Mouse (Mus musculus): ENCODE data around the gene Gm8082.
"Not testable (repeated sequence)": the region's sequence is repeated elsewhere in the genome, so short reads cannot be mapped to it uniquely, and the experiment has no call there.

DNA sequence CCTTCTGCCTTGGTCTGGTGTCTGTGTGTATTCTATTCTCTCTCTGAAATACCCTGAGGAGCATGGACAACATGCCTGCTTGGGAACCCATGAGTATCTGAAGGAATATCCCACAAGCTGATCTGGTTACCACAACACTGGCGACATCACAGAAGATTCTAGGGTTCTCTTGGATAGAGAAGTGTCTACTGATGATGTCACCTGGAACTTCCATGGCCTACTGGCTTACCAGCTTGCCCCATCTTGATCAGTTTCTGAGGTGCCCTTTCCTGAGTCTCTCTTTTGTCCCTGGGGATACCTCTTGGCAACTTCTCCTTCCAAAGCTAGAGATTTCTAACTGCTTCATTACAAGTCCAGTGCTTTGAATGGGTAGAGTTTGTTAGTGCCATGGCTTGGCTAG lies at the start of gene Gm8082:
- TF ChIP-seq CTCF, EP300 (IDR thresholded peaks at IDR 0.05; ENCODE audit: low read depth): not testable (repeated sequence)

Data from liver, postnatal 0 days (tissue).